Mouse (Mus musculus) fat pad, adult 2 months (tissue): ENCODE measurements around the gene Zfp609.
"Not testable (repeated sequence)": the region's sequence is repeated elsewhere in the genome, so short reads cannot be mapped to it uniquely, and the experiment has no call there.

Experiments used
- DNase-seq: peaks from one replicate; pipeline ENCODE4 v3.0.0-alpha.2; 2011; ENCODE audit warnings: low read depth, low spot score; ENCODE audit errors: extremely low read depth

Gene Zfp609

GRCm38 (mm10) chr9:65725291-65725622 is 102.1 kb downstream of the Zfp609 start:
- no peak for DNase-seq

- peak; percentile 88 for DNase-seq
Observed at GRCm38 (mm10) chr9:65724471-65725290, 102.7 kb downstream of the Zfp609 start.

GRCm38 (mm10) chr9:65721161-65721566 is 106.2 kb downstream of the Zfp609 start:
- no peak for DNase-seq

GRCm38 (mm10) chr9:65718195-65718594 is 109.2 kb downstream of the Zfp609 start:
- DNase-seq: no peak

GRCm38 (mm10) chr9:65703926-65704595 is 123.3 kb downstream of the Zfp609 start:
- DNase-seq: no peak

- no peak for DNase-seq
Observed at GRCm38 (mm10) chr9:65703241-65703640, 124.1 kb downstream of the Zfp609 start.

- no peak for DNase-seq
Observed at GRCm38 (mm10) chr9:65702286-65702685, 125.1 kb downstream of the Zfp609 start.

GRCm38 (mm10) chr9:65700504-65700903 is 126.9 kb downstream of the Zfp609 start:
- DNase-seq: no peak

GRCm38 (mm10) chr9:65697992-65698391 is 129.4 kb downstream of the Zfp609 start:
- no peak for DNase-seq

GRCm38 (mm10) chr9:65697356-65697755 is 130.0 kb downstream of the Zfp609 start:
- no peak for DNase-seq

- DNase-seq: no peak
Observed at GRCm38 (mm10) chr9:65696337-65696736, 131.0 kb downstream of the Zfp609 start.

GRCm38 (mm10) chr9:65695646-65696045 is 131.7 kb downstream of the Zfp609 start:
- DNase-seq: no peak

GRCm38 (mm10) chr9:65692959-65693603 is 134.3 kb downstream of the Zfp609 start:
- no peak for DNase-seq

- no peak for DNase-seq
Observed at GRCm38 (mm10) chr9:65692466-65692865, 134.9 kb downstream of the Zfp609 start.

GRCm38 (mm10) chr9:65689869-65690268 is 137.5 kb downstream of the Zfp609 start:
- DNase-seq: not testable (repeated sequence)

GRCm38 (mm10) chr9:65684704-65685103 is 142.7 kb downstream of the Zfp609 start:
- no peak for DNase-seq

GRCm38 (mm10) chr9:65682994-65683393 is 144.4 kb downstream of the Zfp609 start:
- DNase-seq: no peak

- no peak for DNase-seq
Observed at GRCm38 (mm10) chr9:65682183-65682582, 145.2 kb downstream of the Zfp609 start.

- no peak for DNase-seq
Observed at GRCm38 (mm10) chr9:65681634-65681940, 145.8 kb downstream of the Zfp609 start.

GRCm38 (mm10) chr9:65680938-65681633 is 146.3 kb downstream of the Zfp609 start:
- DNase-seq: no peak

GRCm38 (mm10) chr9:65679181-65679761 is 148.1 kb downstream of the Zfp609 start:
- DNase-seq: no peak
